Mouse (Mus musculus): ENCODE data around the gene Lhfp.

DNA sequence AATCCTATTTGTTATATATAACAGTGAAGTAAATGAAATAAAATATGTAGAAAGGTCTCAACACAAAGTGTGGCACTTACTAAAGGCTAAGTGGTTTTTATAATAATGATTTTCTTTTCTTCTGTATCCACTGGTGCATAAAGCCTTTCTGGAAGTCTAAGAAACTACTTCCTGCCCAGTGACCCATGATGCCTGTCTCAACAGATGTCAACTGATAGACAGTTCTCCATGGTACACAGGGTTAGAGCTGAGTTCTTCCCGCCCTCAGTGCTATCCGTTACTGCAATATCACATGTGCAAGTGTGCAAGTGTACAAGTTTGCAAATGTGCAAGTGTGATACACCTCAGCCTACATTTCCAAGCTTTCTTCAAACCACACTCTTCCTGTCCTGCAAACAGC lies 236.7 kb downstream of the Lhfp start:
- TF ChIP-seq CTCF (IDR thresholded peaks at IDR 0.05; ENCODE audit: control insufficient read depth, insufficient read depth, insufficient read length) (no peak), MYOD1 (IDR thresholded peaks at IDR 0.05; ENCODE audit: control insufficient read depth, insufficient read length, low read depth) (no peak), CEBPB (IDR thresholded peaks at IDR 0.05; ENCODE audit: low read depth) (no peak), USF1 (IDR thresholded peaks at IDR 0.05; ENCODE audit: low read depth) (no peak), FOSL1 (IDR thresholded peaks at IDR 0.05; ENCODE audit: insufficient read depth, low read length, poor library complexity, severe bottlenecking) (no peak)

Data from C2C12 (cell line).